Mouse (Mus musculus): ENCODE data around the gene Slc16a5. TPM values are rescaled to one million over a fixed set of nuclear protein-coding genes. Genes with fewer than 3 reads are reported as not detected.
"Not testable (repeated sequence)": the region's sequence is repeated elsewhere in the genome, so short reads cannot be mapped to it uniquely, and the experiment has no call there.

Gene Slc16a5
- polyA plus RNA-seq, 1 experiment from 2014 or later, result 0.13 TPM

- ATAC-seq, result no peak
- Histone ChIP-seq H3K27ac (ENCODE audit: low read length) (no peak overlapping the region), H3K27me3 (replicated peaks; ENCODE audit: insufficient read depth, low read length) (no peaks in the 10 kb centered on the region), H3K4me2 (replicated peaks; ENCODE audit: low read depth, low read length) (no peak overlapping the region), H3K9me3 (ENCODE audit: low read length) (no peaks in the 10 kb centered on the region), H3K4me1 (ENCODE audit: insufficient read depth, low read depth, low read length) (0 out of 2 replicates have a peak, but pooled peaks cover 2% of the 10 kb centered on the region), H3K9ac (replicated peaks; ENCODE audit: low read depth) (no peak overlapping the region), H3K36me3 (ENCODE audit: insufficient read depth, low read length) (no peaks in the 10 kb centered on the region), H3K4me3 (ENCODE audit: low read depth, low read length) (no peak overlapping the region)
- TF ChIP-seq EP300 (IDR thresholded peaks at IDR 0.05) (no peak), CTCF (IDR thresholded peaks at IDR 0.05) (no peak)
- WGBS, result 75% methylated on average over 8 of the region's 8 CpGs
- no peak for DNase-seq (ENCODE audit: low spot score)
These were observed 10.5 kb upstream of the Slc16a5 start for GRCm38 (mm10) chr11:115451781-115452241.

GRCm38 (mm10) chr11:115452281-115452860 is 9.9 kb upstream of the Slc16a5 start:
- WGBS, result 80% methylated on average over 7 of the region's 7 CpGs
- H3K27me3 ChIP-seq (replicated peaks; ENCODE audit: insufficient read depth, low read length), result no peaks in the 10 kb centered on the region
- no peak overlapping the region for H3K4me3 ChIP-seq (ENCODE audit: low read depth, low read length)
- H3K9ac ChIP-seq (replicated peaks; ENCODE audit: low read depth), result no peak overlapping the region
- ATAC-seq (no peak), DNase-seq (ENCODE audit: low spot score) (no peak)
- H3K36me3 ChIP-seq (ENCODE audit: insufficient read depth, low read length), result no peaks in the 10 kb centered on the region
- no peaks in the 10 kb centered on the region for H3K4me1 ChIP-seq (ENCODE audit: insufficient read depth, low read depth, low read length)
- H3K4me2 ChIP-seq (replicated peaks; ENCODE audit: low read depth, low read length), result no peak overlapping the region
- no peak for TF ChIP-seq EP300 (IDR thresholded peaks at IDR 0.05)
- TF ChIP-seq CTCF (IDR thresholded peaks at IDR 0.05), result no peak
- H3K27ac ChIP-seq (ENCODE audit: low read length), result no peak overlapping the region
- no peaks in the 10 kb centered on the region for H3K9me3 ChIP-seq (ENCODE audit: low read length)

- no peak for TF ChIP-seq EP300 (IDR thresholded peaks at IDR 0.05)
- no peak for TF ChIP-seq CTCF (IDR thresholded peaks at IDR 0.05)
- 54% methylated on average over 4 of the region's 4 CpGs for WGBS
These were observed 9.0 kb upstream of the Slc16a5 start for GRCm38 (mm10) chr11:115453306-115453705.

GRCm38 (mm10) chr11:115454822-115455221 is 7.5 kb upstream of the Slc16a5 start:
- not testable (repeated sequence) for ATAC-seq; H3K4me2 ChIP-seq (replicated peaks; ENCODE audit: low read depth, low read length); H3K4me1 ChIP-seq (ENCODE audit: insufficient read depth, low read depth, low read length); H3K9me3 ChIP-seq (ENCODE audit: low read length); H3K27ac ChIP-seq (ENCODE audit: low read length); H3K36me3 ChIP-seq (ENCODE audit: insufficient read depth, low read length); H3K27me3 ChIP-seq (replicated peaks; ENCODE audit: insufficient read depth, low read length); H3K9ac ChIP-seq (replicated peaks; ENCODE audit: low read depth); H3K4me3 ChIP-seq (ENCODE audit: low read depth, low read length); DNase-seq (ENCODE audit: low spot score)
- 89% methylated on average over 6 of the region's 6 CpGs for WGBS

More at GRCm38 (mm10) chr11:115453306-115453705, 9.0 kb upstream of the Slc16a5 start:
- Histone ChIP-seq H3K4me1 (ENCODE audit: insufficient read depth, low read depth, low read length) (no peaks in the 10 kb centered on the region), H3K27ac (ENCODE audit: low read length) (no peak overlapping the region), H3K27me3 (replicated peaks; ENCODE audit: insufficient read depth, low read length) (no peaks in the 10 kb centered on the region), H3K4me3 (ENCODE audit: low read depth, low read length) (no peak overlapping the region), H3K9ac (replicated peaks; ENCODE audit: low read depth) (no peak overlapping the region), H3K9me3 (ENCODE audit: low read length) (no peaks in the 10 kb centered on the region), H3K4me2 (replicated peaks; ENCODE audit: low read depth, low read length) (no peak overlapping the region), H3K36me3 (ENCODE audit: insufficient read depth, low read length) (no peaks in the 10 kb centered on the region)
- no peak for DNase-seq (ENCODE audit: low spot score)
- no peak for ATAC-seq

DNA sequence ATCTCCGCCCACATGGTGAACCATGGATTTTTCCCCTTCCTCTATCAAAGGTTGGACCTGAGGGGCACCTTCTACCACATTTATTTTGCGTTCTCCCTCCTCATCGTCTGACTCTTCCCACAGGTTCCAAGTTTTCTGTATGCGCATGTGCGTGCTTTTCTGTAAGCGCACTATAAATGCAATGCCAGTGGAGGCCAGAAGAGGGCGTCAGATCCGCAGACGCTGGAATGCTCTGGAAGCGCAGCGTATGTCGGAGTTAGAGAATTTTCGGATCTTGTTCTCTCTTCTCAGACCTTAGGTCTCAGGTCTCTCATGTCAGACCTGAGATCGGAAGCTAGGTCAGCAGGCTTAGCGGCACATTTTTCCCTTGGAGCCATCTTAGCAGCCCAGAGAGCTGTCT is 6.7 kb upstream of the Slc16a5 start:
- Histone ChIP-seq H3K9me3 (ENCODE audit: low read length) (no peaks in the 10 kb centered on the region), H3K36me3 (ENCODE audit: insufficient read depth, low read length) (no peaks in the 10 kb centered on the region), H3K27me3 (replicated peaks; ENCODE audit: insufficient read depth, low read length) (no peaks in the 10 kb centered on the region), H3K4me3 (ENCODE audit: low read depth, low read length) (no peak overlapping the region), H3K9ac (replicated peaks; ENCODE audit: low read depth) (no peak overlapping the region), H3K4me1 (ENCODE audit: insufficient read depth, low read depth, low read length) (no peaks in the 10 kb centered on the region), H3K4me2 (replicated peaks; ENCODE audit: low read depth, low read length) (no peak overlapping the region), H3K27ac (ENCODE audit: low read length) (no peak overlapping the region)
- 87% methylated on average over 15 of the region's 15 CpGs for WGBS
- TF ChIP-seq EP300 (IDR thresholded peaks at IDR 0.05) (no peak), CTCF (IDR thresholded peaks at IDR 0.05) (no peak)
- ATAC-seq (no peak), DNase-seq (ENCODE audit: low spot score) (no peak)

DNA sequence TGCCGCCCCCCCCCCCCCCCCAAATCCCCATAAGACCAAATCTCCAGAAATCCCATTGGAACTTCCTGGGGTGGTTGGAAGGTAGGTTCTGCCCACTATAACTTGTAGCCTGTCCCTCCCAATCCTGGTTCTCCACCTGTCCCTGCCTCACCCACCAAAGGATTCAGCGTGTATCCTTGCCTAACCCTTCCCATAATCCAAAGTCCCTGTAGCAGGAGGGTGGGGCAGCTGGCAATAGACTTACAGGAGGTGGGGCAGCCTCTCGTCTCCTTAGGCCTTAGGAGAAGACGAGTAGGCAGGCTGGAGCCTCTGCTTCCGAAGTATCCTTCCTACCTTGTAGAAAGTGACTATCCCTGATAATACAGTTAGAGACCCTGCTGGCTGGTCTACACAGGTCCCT is 6.1 kb upstream of the Slc16a5 start:
- no peak overlapping the region for H3K27ac ChIP-seq (ENCODE audit: low read length)
- no peaks in the 10 kb centered on the region for H3K4me1 ChIP-seq (ENCODE audit: insufficient read depth, low read depth, low read length)
- WGBS, result 86% methylated on average over 5 of the region's 5 CpGs
- H3K36me3 ChIP-seq (ENCODE audit: insufficient read depth, low read length), result no peaks in the 10 kb centered on the region
- no peaks in the 10 kb centered on the region for H3K27me3 ChIP-seq (replicated peaks; ENCODE audit: insufficient read depth, low read length)
- H3K9me3 ChIP-seq (ENCODE audit: low read length), result no peaks in the 10 kb centered on the region
- H3K4me3 ChIP-seq (ENCODE audit: low read depth, low read length), result no peak overlapping the region
- TF ChIP-seq EP300 (IDR thresholded peaks at IDR 0.05) (no peak), CTCF (IDR thresholded peaks at IDR 0.05) (no peak)
- no peak for DNase-seq (ENCODE audit: low spot score)
- no peak overlapping the region for H3K4me2 ChIP-seq (replicated peaks; ENCODE audit: low read depth, low read length)
- no peak for ATAC-seq
- no peak overlapping the region for H3K9ac ChIP-seq (replicated peaks; ENCODE audit: low read depth)

DNA sequence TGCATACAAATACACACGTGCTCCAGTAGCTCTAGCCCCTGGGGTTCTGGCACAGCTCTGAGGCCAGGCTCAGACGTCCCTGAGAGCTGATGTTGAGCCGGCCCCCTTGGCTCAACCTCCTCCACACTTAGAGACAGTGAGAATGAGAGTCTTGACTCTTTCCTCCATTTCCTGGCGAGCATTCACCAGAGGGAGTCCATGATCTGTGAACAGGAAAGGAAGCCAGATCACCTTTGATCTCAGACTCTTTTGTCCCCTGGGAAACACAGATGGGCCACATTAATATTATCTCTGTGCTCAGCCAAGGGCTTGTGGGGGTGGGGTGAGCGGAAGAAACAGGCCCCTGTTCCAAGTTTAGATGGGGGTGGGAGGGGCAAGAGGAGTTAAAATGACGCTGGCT is 4.9 kb upstream of the Slc16a5 start:
- no peak for TF ChIP-seq EP300 (IDR thresholded peaks at IDR 0.05)
- DNase-seq (ENCODE audit: low spot score) (no peak), ATAC-seq (no peak)
- no peak overlapping the region for H3K4me3 ChIP-seq (ENCODE audit: low read depth, low read length)
- H3K9ac ChIP-seq (replicated peaks; ENCODE audit: low read depth), result no peak overlapping the region
- H3K27ac ChIP-seq (ENCODE audit: low read length), result no peak overlapping the region
- no peaks in the 10 kb centered on the region for H3K27me3 ChIP-seq (replicated peaks; ENCODE audit: insufficient read depth, low read length)
- H3K9me3 ChIP-seq (ENCODE audit: low read length), result no peaks in the 10 kb centered on the region
- no peaks in the 10 kb centered on the region for H3K36me3 ChIP-seq (ENCODE audit: insufficient read depth, low read length)
- no peak overlapping the region for H3K4me2 ChIP-seq (replicated peaks; ENCODE audit: low read depth, low read length)
- H3K4me1 ChIP-seq (ENCODE audit: insufficient read depth, low read depth, low read length), result no peaks in the 10 kb centered on the region
- whole genome bisulfite sequencing, result 25% methylated on average over 6 of the region's 6 CpGs
